Mouse (Mus musculus) gastrocnemius, adult 2 months (tissue): ENCODE measurements around the gene Wipf3. TPM values are rescaled to one million over a fixed set of nuclear protein-coding genes. Genes with fewer than 3 reads are reported as not detected.
A peak's percentile ranks its signal among the peaks of the same experiment; 100 is the strongest.

Experiments used
- DNase-seq: peaks from one replicate; pipeline ENCODE4 v3.0.0; 2022
- H3K27ac ChIP-seq: fragments of 200-600 bp; 2 replicates; pipeline ENCODE4 v1.8.1; 2022; ENCODE audit warnings: mild to moderate bottlenecking
- H3K4me3 ChIP-seq: fragments of 200-600 bp; 2 replicates; pipeline ENCODE4 v1.8.1; 2022; ENCODE audit warnings: mild to moderate bottlenecking, moderate library complexity
- CTCF ChIP-seq: fragments of 200-600 bp; IDR thresholded peaks from 2 replicates; pipeline ENCODE4 v1.8.1; 2022; ENCODE audit warnings: antibody characterized with exemption, mild to moderate bottlenecking, moderate library complexity
- intact Hi-C: fragments of 180-260 bp; cut with DNase I; formaldehyde crosslinking; loops from one replicate; pipeline ENCODE4 v1.15.1; 2025
- total RNA-seq, 2 experiments: library from RNA; stranded (reverse); gene quantifications; 2 replicates each; pipeline ENCODE4 v1.2.3; 2021

The Wipf3 gene
- total RNA-seq, 2 experiments from 2014 or later, result 11.3 to 14.3 TPM

GRCm38 (mm10) chr6:54404916-54405315 lies 24.5 kb upstream of the Wipf3 start:
- DNase-seq, result no peak
- Histone ChIP-seq H3K27ac (no peak overlapping the region), H3K4me3 (no peak overlapping the region)
- no peak for TF ChIP-seq CTCF
- intact Hi-C loops, result loop anchor here (5.0 kb wide), 1 partner anchor 72 kb away; no protein-coding TSS in a partner anchor

DNA sequence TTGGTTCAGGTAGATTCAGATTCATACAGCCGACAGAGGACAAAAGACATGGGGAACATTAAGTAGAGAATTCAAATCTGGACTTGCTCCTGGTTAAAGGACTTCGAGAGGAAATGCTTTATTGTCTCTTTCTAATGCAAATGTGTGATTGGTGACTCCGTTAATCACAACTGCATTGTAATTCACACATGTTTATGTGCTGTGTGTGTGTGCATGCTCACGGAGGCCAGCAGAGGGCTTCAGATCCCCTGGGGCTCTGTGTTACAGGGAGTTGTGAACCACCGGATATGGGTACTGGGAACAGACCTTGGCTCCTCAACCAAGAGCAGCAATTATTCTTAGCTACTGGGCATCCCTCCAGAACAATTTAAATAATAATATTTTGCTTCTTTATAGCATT lies 23.3 kb upstream of the Wipf3 start:
- H3K4me3 ChIP-seq, result no peak overlapping the region
- intact Hi-C loops, result loop anchor here (5.0 kb wide), 1 partner anchor 71 kb away; no protein-coding TSS in a partner anchor

GRCm38 (mm10) chr6:54409271-54409670 lies 20.1 kb upstream of the Wipf3 start:
- DNase-seq, result peak; percentile 55
- TF ChIP-seq CTCF, result peak; percentile 35; the same call in 1 of the 2 replicates
- Histone ChIP-seq H3K4me3 (peak overlapping the region; percentile 56), H3K27ac (peak overlapping the region; percentile 91)
- intact Hi-C loops, result loop anchor here (5.0 kb wide), 1 partner anchor 68 kb away; no protein-coding TSS in a partner anchor

More for the DNA sequence above, 23.3 kb upstream of the Wipf3 start:
- no peak for DNase-seq
- no peak for TF ChIP-seq CTCF
- no peak overlapping the region for H3K27ac ChIP-seq

DNA sequence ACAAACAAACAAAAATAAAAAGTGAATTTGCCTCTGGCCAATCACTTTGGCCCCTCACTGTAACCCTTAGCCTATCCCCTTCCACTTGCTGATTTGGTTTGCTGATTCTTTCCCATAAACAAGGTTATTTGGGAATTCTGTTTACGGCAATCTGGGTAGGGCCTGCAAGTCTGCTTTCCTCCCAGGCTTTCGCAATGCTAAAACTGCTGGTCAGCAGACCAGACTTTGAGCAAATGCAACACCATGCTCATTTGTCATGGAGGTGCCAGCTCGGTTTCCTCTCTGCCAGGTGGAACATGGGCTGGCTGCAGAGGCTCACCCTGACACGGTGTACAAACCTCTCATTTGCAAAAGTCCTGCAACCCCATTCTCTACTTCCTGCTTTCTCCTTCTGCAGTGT lies 19.0 kb upstream of the Wipf3 start:
- H3K27ac ChIP-seq, result peak overlapping the region; percentile 91; the same call in 1 of the 2 replicates
- no peak for TF ChIP-seq CTCF
- intact Hi-C loops, result no loop called here
- no peak overlapping the region for H3K4me3 ChIP-seq
- no peak for DNase-seq

GRCm38 (mm10) chr6:54411591-54411990 lies 17.8 kb upstream of the Wipf3 start:
- no peak overlapping the region for H3K4me3 ChIP-seq
- DNase-seq, result no peak
- TF ChIP-seq CTCF, result no peak
- intact Hi-C loops, result no loop called here
- no peak overlapping the region for H3K27ac ChIP-seq

DNA sequence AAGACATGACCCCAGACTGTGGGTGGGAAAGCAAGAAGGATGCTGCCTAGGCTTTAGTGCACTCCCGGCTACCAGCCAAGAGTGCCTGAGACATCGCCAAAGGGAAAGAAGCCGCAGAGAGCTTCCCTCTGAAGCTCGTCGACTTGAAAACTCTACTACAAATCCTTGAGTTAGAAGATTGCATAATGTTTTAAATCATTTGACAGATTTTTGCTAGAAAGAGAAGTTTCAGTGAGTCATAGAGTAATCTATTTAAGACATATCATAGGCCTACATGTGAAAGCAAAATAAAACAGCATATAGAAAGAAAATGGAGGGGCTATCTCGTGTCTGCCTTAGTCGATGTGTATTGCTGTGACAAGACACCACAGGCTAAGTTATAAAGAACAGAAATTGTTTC lies 16.5 kb upstream of the Wipf3 start:
- peak; percentile 35 for DNase-seq
- intact Hi-C loops, result no loop called here
- H3K27ac ChIP-seq, result no peak overlapping the region
- no peak overlapping the region for H3K4me3 ChIP-seq
- TF ChIP-seq CTCF, result no peak

DNA sequence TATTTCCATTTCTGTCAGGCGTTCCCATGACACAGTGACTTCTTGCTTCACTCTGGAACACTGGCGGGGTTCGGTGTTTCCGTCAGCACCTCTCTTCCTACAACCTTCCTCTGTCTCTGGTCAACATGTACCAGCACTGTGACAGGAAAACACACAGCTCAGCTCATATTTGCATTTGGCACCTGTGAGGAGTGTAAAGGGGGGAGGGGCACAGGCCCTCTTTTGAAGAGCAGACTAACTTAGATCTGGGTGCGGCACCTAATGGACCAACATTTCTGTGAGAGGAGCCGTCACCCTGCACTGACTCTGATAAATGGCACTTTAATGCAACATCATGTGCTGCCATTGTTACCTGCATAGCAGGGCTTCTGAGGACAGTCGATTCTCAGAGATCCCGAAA lies 4.2 kb upstream of the Wipf3 start:
- no peak for DNase-seq
- intact Hi-C loops, result no loop called here
- no peak for TF ChIP-seq CTCF

DNA sequence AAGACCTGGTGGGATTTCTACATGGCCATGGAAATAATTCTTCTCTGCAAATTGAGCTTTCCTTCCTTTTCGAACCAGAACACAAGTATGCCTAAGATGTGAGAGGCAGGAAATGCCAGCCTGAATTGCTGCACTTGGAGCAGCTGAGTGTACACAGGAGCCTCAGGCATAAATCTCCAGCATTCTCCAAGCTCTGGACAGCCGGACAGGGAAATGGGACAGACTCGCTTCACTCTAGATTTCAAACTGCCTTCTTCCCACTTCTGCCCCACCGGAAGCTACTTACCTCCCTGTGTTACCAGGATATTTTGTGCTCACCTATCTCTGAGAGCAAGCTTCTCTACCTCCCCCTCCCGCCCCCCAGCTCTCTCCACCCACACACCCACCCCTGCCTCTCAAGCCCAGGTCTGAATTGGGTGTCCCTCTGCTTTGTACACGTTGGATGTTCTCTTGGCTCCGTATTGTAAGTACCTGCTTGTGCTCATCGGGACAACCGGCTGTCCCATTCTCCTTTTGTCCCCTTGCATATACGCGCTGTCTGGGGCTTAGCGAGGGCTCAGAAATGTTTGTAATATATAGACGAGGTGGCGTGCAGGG lies 455 bp upstream of the Wipf3 start:
- no peak for TF ChIP-seq CTCF
- no peak for DNase-seq
- intact Hi-C loops, result no loop called here
- peak overlapping the region; percentile 92 for H3K27ac ChIP-seq
- H3K4me3 ChIP-seq, result peak overlapping the region; percentile 86

More for the DNA sequence above, 4.2 kb upstream of the Wipf3 start:
- H3K27ac ChIP-seq, result no peak overlapping the region
- no peak overlapping the region for H3K4me3 ChIP-seq

DNA sequence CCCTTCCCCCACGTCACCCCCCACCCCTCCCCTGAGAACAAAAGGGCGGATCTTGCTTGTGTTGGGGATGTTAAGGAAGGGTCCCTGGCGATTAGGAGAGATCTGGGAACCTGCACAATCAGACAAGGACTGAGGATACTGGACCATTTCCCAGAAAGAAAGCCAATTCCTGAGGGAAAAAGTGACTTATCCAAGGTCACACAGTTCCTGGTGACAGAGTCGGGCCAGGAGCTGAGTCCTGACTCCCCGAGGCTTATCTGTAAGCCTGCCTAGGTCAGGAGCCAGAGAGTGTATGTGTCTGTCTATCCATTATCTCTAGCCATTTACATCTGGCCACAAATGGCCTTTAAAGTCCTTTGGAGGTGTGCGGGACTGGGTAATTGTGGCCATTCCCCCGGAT lies 818 bp downstream of the Wipf3 start:
- Histone ChIP-seq H3K4me3 (peak overlapping the region; percentile 86), H3K27ac (peak overlapping the region; percentile 92)
- intact Hi-C loops, result no loop called here
- TF ChIP-seq CTCF, result no peak
- DNase-seq, result no peak

- Histone ChIP-seq H3K27ac (0 out of 2 replicates have a peak overlapping the region, but pooled peaks have one; percentile 28), H3K4me3 (peak overlapping the region; percentile 11; the same call in 1 of the 2 replicates)
- no peak for DNase-seq
- intact Hi-C loops, result no loop called here
- TF ChIP-seq CTCF, result no peak
Measured at GRCm38 (mm10) chr6:54431761-54432160, 2.4 kb downstream of the Wipf3 start.

DNA sequence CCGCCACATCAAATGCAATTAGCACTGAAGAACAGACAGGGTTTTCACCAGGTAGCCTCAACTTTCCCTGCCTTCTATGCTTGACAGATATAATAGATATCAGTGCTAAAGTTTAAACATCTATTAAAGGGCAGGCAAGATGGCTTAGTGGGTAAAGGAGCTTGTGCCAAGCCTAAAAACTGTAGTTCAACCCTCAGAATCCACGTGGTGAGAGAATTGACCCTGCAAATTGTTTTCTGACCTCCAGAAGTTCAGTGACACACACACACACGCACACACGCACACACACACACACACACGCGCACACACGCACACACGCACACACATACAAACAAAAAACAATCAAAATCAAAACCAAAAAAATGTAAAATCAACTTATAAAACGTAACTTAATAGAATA lies 2.8 kb downstream of the Wipf3 start:
- DNase-seq, result no peak
- intact Hi-C loops, result no loop called here
- H3K4me3 ChIP-seq, result no peak overlapping the region
- TF ChIP-seq CTCF, result no peak
- H3K27ac ChIP-seq, result no peak overlapping the region

DNA sequence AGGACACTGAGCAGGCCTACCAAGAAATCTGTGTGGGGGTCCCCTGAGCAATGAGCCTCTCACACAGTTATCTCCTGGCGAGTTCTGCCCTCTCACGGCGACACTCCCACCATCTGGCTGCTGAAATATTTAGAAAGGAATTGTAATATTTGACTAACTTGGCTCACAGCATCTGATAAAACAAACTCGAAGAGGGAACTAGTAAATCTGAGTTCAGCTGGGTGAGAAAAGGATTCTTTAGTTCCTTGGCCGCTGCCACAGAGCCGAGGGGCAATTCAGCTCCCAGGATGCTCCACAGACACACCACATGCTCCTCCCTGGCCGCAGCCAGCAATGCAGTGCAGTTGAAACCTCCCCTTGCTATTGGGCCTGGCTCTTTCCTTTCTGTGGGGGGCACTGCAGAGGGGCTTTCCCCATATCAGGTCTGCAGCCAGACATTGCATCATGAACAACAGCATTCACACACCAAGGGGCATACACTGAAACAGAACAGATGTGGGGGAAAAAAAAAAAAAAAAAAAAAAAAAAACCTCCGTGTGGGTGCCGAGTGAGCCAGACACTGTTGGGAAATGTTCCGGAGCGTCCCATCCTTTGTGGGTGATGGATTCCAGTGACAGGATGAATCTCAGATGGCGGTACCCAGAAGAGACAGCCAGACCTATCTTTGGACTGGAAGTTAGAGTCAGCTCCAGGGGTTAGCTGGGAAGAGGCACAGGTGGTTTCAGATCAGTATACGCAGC lies 3.6 kb downstream of the Wipf3 start:
- no peak for DNase-seq
- Histone ChIP-seq H3K27ac (0 out of 2 replicates have a peak overlapping the region, but pooled peaks have one; percentile 16), H3K4me3 (no peak overlapping the region)
- TF ChIP-seq CTCF, result no peak
- intact Hi-C loops, result no loop called here

DNA sequence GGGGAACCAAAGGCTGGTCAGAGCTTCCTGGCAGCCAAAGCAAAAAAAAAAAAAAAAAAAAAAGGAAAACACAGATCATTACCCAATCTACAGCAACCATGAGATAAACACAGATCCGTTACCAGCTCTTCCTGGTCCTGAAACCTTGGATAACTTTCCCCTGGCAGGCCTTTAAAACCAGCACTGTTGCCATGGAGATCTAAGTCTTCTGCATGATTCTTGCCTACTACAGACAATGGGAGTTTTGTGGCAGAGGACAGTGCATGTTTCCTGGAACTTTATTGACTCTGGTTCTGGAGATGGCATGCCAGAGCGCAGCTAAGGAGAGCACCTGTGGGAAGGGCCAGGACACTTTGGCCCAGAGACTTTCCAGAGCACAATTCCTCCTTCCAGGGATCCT lies 4.8 kb downstream of the Wipf3 start:
- Histone ChIP-seq H3K4me3 (no peak overlapping the region), H3K27ac (no peak overlapping the region)
- intact Hi-C loops, result loop anchor here (2.0 kb wide), 1 partner anchor 31 kb away; no protein-coding TSS in a partner anchor
- DNase-seq, result no peak
- TF ChIP-seq CTCF, result no peak
